Mouse (Mus musculus): Measurements from ENCODE around the gene Spata13. TPM values are rescaled to one million over a fixed set of nuclear protein-coding genes. Genes with fewer than 3 reads are reported as not detected.

Spata13 gene
- polyA plus RNA-seq, 1 experiment = 26.6 TPM

DNA sequence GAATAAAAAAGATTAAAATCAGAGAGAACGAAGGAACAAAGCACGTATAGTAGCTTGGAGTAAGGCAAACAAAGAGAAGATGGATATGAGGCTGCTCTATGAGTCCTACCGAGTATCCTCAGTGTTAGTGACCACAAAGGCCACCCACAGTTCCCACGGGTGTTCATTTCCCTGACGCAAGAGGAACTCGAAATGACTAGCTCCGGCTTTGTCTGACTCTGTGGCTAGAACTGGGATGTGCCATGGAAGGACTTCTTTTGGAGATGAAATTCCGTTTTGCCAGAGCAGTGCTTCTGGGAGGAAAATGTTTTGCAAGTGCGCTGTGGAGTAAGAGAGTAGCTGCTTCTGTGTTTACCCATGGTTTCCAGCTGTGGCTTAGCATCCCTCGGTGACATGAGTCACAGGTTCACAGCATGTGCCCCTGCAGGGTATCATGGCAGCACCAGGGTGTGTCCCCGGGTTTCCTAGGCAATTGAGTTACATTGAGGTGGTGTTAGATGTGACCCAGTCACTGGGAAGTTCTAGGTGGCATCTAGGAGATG, 78.6 kb downstream of the Spata13 start:
- DNase-seq (ENCODE audit: low spot score) = no peak

DNA sequence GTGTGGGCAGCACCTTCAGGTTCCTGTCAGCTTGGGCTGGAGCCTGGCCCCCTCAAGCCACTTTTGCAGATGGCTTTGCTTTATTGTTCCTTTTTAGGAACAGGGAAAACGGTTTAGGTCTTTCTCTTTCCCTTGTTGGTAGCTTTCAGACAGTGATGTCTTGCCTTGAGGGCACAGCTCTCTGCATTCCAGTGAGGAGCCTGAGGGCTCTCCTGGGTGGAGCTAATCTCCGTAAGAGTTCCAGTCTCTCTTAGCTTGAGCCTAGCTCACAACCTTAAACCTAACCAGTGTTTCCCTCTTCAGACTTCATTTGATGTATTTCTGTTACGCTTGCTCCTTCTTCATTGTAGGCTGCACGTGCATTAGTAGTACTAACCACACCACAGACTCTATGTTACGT, 81.9 kb downstream of the Spata13 start:
- no peak for DNase-seq (ENCODE audit: low spot score)

DNA sequence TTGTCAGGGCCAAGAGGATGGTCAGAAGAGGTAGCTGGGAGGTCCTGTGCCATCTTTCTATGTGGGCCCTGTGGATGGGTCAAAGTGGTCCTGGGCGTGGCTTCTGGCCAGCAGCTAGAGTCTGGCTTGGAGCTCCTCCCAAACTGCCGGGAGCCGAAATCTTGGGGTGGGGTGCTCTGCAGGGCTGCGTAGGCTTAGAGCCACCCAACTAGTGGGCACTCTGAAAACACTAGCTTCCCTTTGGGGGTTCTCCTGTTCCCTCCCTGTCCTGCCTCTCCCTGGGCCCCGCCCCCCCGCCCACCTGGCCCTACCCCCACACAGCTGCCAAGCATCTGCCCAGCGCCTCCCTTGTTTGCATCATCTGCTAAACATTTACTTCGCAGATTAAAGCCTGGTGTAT, 87.5 kb downstream of the Spata13 start:
- DNase-seq (ENCODE audit: low spot score) = no peak

DNA sequence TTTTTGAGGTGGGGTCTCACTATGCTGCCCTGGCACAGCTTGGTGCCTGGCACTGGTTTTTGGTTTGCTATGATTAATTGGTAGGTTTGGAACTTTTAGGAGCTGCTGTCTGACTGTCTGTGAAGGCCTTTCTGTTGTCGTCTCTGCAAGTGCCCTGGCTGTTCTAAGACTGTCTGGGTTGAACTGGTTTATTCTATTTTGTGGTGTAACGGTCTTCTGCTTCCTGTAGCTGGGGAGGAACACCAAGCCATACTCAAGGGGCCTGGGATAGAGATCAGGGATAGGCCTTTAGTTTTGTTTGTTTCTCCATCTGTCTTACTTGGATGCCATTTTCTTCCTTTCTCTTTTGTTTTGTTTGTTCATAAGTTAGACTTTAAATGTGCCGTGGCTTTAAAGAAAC, 88.1 kb downstream of the Spata13 start:
- no peak for DNase-seq (ENCODE audit: low spot score)

DNA sequence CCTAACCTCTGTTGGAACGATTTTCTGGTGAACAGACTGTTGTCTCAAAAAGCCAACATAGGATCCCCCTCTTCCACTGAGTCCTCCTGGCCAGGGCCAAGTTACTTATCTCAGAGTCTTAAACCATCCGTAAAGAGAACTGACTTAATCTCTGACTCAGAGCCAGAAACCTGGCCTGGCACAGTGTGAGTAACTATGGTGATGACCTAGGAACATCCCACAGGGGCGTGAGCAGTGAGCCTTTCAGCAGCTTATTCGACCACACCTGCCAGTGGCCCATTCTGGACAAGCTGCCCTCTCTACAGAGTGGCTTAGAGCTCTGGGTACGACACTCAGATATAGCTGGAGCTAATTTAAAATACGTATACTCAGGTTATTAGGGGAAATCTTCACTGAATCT, 92.3 kb downstream of the Spata13 start:
- DNase-seq (ENCODE audit: low spot score) = no peak

DNA sequence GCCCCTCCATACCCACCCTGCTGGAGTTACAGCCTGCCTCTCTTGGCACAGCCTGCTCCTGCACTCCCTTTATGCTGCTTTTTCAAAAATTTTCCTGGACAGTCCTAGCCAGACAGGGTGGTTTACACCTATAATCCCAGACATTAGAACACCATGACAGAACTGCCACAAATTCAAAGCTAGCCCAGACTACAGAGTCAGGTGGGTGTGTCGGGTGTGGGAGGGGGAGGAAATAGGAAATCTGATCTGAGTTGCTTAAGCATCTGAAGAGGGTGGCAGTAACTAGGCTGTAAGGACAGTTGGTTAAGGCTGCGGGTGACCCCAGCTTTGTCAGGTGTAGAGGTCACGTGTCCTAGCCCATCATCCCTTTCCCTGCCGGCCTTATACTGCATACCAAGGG, 93.3 kb downstream of the Spata13 start:
- no peak for DNase-seq (ENCODE audit: low spot score)

DNA sequence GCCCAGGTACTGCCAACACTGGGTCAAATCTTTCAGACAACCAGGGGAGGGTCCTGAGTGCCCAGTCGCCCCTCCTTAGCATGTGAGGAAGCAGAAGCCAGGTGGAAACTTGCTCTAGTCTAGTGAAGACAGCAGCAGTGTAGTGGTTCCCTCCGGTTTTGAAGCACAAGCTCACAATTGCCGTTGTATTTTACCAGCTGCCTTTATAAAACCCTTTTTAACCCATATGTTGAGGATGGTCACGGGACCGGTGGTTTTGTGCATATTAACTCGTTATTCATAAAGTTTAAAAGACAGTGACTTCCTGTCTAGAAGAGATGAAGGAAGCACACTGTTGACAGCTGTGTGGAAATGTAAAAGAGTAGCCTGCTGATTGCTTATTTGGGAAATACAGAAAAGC, 98.3 kb downstream of the Spata13 start:
- no peak for DNase-seq (ENCODE audit: low spot score)

DNA sequence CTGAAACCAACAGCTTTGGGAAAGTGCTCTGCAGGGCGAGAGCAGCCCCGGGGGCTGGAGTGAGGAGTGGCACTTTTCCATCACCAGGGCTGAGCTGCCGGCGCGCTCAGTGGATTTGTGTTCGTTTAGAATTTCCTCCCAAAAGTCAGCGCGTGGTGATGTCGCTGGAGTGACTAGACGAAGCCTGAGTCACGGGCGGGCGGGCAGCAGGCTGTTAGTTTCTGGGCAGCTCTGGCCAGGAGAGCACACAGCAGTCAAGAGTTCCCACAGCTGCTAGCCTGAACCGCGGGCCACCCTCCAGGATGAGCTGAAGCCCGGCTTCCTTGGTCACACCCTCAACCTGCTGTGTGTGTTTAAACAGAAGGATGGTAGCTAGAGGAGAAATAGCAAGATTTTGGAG, 99.0 kb downstream of the Spata13 start:
- no peak for DNase-seq (ENCODE audit: low spot score)

DNA sequence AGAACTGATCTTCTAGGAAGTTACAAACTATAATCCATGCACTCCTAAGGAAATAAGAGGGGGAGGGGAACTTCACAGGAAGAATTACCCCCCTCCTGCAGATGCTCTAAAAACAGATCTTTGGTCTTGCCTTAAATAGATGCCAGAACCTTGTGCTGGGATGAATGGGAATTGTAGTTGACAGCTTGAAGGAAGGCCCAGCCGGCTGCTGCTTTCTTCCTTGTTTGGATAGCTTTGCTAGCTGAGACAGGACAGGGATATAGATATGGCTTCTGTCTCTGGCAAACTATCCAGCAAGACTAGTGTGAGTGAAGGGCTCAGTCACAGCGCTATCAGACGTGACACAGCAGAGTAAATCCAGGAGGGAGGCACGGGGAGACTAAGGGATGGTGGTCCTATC, 99.9 kb downstream of the Spata13 start:
- DNase-seq (ENCODE audit: low spot score) = no peak

DNA sequence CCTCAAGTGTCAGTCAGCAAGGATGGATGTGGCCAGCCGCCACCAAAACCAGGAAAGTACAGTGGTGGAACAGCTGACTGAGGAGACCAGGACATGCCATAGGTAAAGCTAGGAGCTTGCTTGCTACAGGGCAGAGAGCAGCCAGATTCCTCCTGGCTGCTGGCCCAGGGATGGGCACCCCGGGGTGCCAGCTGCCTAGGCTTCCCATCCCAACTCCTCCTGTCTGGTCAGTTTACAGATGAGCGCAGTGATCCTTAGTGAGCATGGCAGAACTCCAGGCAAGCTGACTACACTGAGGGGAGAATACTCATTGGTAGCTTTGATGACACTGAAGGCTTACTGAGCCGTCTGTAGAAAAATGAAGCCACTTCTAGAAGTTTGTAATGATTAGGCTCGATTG, 101.4 kb downstream of the Spata13 start:
- DNase-seq (ENCODE audit: low spot score) = no peak

DNA sequence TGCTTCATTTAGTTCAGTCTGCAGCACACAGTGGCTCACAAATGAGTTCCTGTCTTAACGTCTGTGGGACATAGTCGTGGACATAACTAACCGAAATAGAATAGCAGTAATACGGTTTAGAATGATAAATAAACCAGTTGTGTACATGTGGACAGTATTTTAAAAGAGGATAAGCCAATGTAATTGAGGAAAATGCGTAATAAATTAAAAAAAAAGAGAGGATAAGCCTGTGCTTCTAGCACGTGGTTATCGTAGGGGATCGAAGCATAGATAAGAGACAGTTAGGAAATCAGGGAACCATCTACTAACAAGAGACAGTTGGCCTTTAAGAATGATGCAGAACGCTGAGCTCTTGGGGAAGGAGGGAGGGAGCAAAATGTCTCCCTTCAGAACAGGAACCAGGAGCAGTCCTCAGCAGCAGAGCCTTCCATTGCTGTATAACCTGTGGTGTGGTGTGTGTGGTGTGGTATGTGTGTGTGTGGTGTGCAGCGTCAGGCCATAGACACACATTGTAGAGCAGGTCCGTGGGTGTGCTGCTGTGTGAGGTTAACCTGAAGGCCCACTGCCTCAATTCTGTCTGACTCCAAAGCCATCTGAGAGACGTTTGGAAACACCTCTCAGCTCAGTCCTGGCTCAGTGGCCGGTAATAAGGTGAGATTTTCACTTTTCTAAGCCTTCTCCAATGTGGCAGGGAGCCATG, 102.2 kb downstream of the Spata13 start:
- no peak for DNase-seq (ENCODE audit: low spot score)

DNA sequence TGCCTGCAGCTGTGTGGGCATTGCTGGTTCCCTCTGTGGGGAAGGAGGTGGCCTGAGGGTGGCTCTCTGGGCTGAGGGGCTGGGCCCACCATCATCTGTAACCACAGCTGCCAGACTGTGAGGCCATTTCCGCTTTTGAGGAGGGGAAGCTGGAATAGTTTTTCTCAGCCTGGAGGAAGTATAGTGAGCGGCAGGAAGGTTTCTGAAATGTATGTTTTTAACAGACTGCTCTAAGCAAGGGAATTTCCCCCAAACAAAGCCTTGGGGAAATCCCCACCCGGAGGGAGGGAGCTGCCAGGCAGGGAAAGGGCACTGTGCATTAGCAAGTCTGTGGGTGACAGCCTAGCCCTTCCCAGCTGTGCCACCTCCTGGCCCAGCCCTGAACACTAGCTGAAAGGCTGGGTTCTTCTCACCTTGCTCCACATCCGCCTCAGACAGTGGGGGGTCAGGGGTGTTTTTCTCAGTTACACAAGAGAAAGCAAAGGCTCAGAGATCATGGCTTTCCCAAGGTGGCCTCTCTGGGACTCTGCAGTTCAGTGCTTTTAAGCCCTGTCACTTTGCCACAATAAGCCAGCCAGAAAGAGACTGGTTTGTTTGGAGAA, 102.9 kb downstream of the Spata13 start:
- DNase-seq (ENCODE audit: low spot score) = no peak

DNA sequence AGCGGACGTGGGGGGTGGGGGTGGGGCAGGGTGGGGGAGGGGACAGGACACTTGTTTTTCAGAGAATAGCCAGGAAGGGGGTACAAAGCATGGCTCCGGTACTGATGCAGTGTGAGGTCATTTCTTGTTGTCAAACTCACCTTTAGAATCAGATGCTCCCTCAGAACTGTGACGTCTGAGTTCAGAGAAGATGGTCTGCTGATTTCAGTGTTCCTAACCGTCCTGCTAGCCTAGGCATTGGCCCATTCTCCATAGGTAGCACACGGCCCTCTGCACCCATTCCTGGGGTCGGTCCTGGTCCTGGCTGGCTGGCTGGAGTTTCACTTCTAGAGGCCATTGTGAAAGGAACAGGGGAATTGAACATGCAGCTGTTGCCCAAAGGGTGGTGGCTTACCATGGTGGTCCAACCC, 103.4 kb downstream of the Spata13 start:
- no peak for DNase-seq (ENCODE audit: low spot score)

DNA sequence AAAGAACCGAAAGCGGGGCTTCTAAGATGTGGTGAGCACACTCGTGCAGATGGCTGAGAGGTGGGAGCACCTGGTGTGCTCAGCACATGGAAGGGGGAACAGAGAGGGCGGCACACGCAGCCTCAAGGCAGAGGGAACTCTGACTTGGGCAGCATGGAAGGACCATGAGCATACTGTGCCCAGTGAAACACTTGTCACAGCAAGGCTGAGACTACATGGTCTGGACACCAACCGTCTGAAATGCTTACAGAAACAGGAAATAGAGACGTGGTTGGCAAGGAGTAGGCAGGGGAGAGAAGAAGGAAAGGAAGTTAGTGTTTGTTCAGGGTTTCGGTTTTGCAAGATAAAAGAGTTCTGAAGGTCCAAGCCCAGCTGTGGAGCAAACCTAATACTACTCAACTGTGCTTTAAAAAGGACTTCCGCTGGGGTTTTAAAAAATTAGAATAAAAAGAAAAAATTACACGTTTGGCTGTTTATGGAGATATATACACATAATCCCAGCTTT, 104.7 kb downstream of the Spata13 start:
- no peak for DNase-seq (ENCODE audit: low spot score)

DNA sequence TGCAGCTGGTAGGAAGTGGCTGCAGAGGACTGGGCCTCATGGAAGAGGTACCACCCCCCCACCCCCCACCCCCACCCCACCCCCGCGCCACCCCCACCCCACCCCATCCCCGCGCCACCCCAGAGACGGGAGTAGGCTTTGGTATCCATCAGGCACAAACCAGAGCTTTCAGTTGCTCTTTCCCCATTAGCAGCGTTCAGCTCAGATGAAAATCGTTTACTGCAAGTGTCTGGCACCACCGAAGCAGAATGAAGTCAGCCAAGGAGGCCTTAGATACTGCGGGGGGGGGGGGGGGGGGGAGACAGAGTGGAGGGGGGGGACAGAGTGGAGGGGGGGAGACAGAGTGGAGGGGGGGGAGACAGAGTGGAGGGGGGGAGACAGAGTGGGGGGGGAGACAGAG, 105.4 kb downstream of the Spata13 start:
- no peak for DNase-seq (ENCODE audit: low spot score)

DNA sequence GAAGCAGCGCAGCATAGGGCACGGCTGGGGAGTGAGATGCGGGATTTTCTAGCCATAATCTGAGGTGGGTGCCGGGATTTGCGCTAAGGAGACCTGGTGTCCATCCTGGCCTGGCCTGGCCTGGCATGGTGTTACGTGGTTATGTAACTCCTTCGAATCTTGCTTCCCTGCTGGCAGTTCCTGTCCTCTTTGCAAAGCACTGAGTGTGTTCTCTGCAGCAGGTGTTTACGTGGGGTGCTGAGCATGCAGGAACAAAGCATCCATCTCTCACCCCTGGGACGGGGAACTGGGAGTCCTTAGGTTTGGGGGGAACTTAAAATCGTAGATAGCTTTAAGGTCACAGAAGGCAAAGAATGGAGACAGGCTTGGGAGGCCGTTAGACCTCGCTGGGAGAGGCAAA, 105.8 kb downstream of the Spata13 start:
- no peak for DNase-seq (ENCODE audit: low spot score)

DNA sequence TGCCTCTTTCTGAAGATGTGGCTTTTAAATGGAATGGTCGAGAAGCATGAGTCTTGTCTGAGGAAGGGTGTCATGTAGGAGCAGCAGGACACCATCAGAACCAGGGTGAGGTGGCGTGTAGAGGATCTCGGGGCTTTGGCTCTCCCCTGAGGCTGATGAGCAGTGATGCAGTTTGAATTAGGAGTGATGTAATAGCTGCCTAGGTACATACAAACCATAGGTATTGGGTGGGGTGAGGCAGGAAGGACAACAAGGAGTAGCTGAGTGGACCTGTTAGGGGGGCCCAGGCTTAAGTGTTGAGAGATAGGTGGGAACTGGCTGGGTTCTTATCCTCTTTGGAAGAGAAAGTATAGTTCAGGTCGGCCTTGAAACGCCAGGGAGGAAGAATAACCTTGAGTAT, 106.7 kb downstream of the Spata13 start:
- DNase-seq (ENCODE audit: low spot score) = no peak

DNA sequence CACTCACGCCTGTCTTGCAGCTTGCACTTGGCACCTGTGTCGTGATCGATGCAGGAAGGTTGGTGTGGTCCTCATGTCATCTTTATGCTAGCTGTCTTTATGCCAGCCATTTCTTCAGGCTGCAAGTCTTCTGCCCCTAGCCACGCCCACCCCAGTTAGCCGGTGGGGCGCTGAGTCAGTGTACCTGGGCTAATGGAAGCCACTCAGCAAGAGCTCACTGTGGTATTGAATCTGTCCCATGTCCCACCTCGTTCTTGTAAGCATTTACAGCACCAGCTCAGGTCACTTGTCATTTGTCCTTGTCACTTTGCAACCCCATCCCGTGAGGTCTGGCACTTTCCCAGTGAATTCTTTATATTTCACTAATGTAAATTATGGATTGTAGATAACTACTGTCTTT, 107.2 kb downstream of the Spata13 start:
- no peak for DNase-seq (ENCODE audit: low spot score)

DNA sequence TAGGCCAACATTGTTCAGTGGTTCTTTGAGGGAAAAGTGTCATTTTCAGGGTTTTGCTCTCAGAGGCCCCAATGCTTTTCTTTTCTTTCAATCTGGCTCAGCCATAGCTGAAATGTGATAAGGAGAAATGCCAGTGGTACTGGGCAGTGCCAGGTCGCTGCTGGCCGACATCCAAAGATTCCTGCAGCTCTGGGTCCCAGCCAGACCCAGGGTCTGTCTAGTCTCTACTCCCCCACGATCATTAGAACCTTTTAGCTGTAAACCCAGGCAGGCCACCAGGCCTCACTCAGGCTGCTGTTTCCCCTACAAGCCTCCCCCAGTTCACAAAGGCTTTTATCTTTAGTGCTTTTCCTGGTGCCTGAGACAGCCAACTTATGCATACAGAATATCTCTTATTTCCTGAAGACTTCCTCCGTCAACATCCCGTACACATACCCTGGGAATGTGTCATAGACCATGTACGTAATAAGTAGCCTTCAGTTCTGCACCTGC, 107.7 kb downstream of the Spata13 start:
- DNase-seq (ENCODE audit: low spot score) = no peak

DNA sequence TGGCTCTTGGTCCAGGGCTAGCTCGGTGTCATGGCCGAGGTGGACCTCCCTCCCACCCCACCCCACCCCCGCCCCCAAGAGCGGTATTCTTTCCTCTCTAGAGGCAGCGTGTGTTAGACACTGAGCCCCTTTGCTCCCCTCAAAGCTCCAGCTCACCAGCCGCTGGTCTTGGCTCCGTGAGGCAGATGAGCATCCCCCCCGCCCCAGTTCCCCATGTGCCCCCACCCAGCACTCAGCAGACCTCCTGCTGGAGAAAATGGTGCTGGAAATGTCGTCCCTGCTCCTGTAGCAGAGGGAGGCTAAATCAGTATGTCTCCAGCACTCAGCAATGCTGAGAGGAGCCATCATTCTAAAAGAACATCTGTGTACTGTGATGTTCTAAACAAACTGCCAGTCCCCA, 109.9 kb downstream of the Spata13 start:
- no peak for DNase-seq (ENCODE audit: low spot score)

DNA sequence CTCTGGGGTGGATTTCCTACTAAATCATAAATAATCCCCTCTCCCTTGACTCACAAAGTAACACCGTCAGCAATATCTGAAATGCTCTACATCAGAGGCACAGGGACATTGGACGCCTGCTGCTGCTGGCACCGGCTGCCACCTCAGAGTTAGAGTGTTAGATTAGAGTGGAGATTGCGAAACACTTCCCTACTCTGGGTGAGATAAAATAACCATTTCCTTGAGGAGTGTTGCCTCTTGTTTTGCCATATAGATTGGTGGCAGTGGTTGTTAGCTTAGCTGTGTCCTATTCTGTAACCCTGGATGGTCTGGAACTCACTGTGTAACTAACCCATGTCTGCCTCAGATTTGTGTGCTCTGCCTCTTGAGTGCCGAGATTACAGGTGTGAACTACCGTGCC, 111.4 kb downstream of the Spata13 start:
- DNase-seq (ENCODE audit: low spot score) = no peak

DNA sequence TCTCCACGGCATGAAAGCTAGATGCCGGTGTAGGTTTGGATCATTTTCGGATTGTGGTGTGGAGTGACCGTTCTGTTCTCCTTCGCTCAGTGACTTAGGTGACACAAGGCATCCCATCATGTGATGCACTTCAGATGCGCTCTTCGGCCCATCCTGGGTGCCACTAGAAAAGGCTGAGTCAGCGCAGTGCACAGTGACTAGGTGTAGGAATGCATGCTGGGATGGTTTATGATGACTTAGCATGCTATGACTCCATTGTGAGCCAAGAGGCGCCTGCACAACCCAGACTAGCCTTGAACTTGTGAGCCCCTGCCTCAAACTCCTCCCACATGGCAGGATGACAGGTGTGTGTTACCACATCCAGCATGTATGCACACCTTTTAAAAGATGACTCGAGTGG, 112.3 kb downstream of the Spata13 start:
- no peak for DNase-seq (ENCODE audit: low spot score)

DNA sequence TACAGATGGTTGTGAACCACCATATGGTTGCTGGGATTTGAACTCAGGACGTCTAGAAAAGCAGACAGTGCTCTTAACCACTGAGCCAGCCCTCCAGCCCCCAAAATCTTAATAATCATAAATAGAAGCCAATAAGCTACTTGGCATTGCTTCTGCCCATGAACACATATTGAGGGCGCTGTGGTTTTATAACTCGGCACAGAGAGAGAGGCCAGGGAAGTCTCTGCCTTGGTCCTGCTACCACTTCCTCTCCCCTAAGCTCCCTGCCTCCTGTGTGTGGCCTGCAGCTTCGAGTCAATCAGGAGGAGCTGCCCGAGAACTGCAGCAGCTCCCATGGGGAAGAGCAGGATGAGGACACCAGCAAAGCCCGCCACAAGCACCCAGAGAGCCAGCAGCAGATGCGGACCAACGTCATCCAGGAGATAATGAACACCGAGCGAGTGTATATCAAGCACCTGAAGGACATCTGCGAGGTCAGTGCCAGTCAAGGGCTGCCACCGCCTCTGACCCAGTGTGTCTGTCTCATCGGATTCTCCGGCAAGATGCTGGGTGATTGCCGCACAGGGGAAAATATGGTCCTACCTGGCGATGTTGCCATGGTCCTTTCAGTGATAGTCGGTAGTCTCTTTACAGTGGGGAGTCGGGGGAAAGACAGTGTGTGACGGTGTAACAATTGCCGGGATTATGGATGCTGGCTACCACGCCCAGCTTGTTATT, 113.5 kb downstream of the Spata13 start:
- no peak for DNase-seq (ENCODE audit: low spot score)

All from urinary bladder, adult 2 months (tissue).